Mouse (Mus musculus): ENCODE measurements around the gene 9930021J03Rik. TPM values are rescaled to one million over a fixed set of nuclear protein-coding genes. Genes with fewer than 3 reads are reported as not detected.

Gene 9930021J03Rik
- total and polyA plus RNA-seq, 2 experiments from 2014 or later, result 5.2 to 23.8 TPM

GRCm38 (mm10) chr19:29668135-29668534 lies 137.7 kb downstream of the 9930021J03Rik start:
- ATAC-seq (no peak), DNase-seq (ENCODE audit: low spot score) (no peak)
- Histone ChIP-seq H3K36me3 (ENCODE audit: insufficient read depth, low read length) (no peaks in the 10 kb centered on the region), H3K4me2 (ENCODE audit: low read depth, low read length) (no peak overlapping the region), H3K9me3 (ENCODE audit: low read length) (no peaks in the 10 kb centered on the region), H3K27ac (no peak overlapping the region), H3K9ac (replicated peaks; ENCODE audit: low read length) (no peak overlapping the region), H3K4me1 (ENCODE audit: insufficient read depth, low read length) (no peaks in the 10 kb centered on the region), H3K4me3 (ENCODE audit: low read length) (no peak overlapping the region), H3K27me3 (ENCODE audit: insufficient read depth, low read length) (no peaks in the 10 kb centered on the region)
- WGBS, result 92% methylated on average over 7 of the region's 7 CpGs
- TF ChIP-seq CTCF (IDR thresholded peaks at IDR 0.05; ENCODE audit: low read depth), result no peak

GRCm38 (mm10) chr19:29666965-29667594 lies 138.7 kb downstream of the 9930021J03Rik start:
- no peak overlapping the region for H3K27ac ChIP-seq
- no peaks in the 10 kb centered on the region for H3K27me3 ChIP-seq (ENCODE audit: insufficient read depth, low read length)
- no peak overlapping the region for H3K9ac ChIP-seq (replicated peaks; ENCODE audit: low read length)
- 86% methylated on average over 5 of the region's 5 CpGs for WGBS
- no peaks in the 10 kb centered on the region for H3K36me3 ChIP-seq (ENCODE audit: insufficient read depth, low read length)
- no peak for TF ChIP-seq CTCF (IDR thresholded peaks at IDR 0.05; ENCODE audit: low read depth)
- H3K4me3 ChIP-seq (ENCODE audit: low read length), result no peak overlapping the region
- ATAC-seq (no peak), DNase-seq (ENCODE audit: low spot score) (no peak)
- H3K4me2 ChIP-seq (ENCODE audit: low read depth, low read length), result no peak overlapping the region
- H3K9me3 ChIP-seq (ENCODE audit: low read length), result no peaks in the 10 kb centered on the region
- no peaks in the 10 kb centered on the region for H3K4me1 ChIP-seq (ENCODE audit: insufficient read depth, low read length)

- no peak overlapping the region for H3K9ac ChIP-seq (replicated peaks; ENCODE audit: low read length)
- TF ChIP-seq CTCF (IDR thresholded peaks at IDR 0.05; ENCODE audit: low read depth), result no peak
- H3K4me2 ChIP-seq (ENCODE audit: low read depth, low read length), result no peak overlapping the region
- H3K4me1 ChIP-seq (ENCODE audit: insufficient read depth, low read length), result no peaks in the 10 kb centered on the region
- WGBS, result 84% methylated on average over 4 of the region's 4 CpGs
- H3K9me3 ChIP-seq (ENCODE audit: low read length), result no peaks in the 10 kb centered on the region
- H3K4me3 ChIP-seq (ENCODE audit: low read length), result no peak overlapping the region
- DNase-seq (ENCODE audit: low spot score) (no peak), ATAC-seq (no peak)
- H3K27ac ChIP-seq, result no peak overlapping the region
- no peaks in the 10 kb centered on the region for H3K27me3 ChIP-seq (ENCODE audit: insufficient read depth, low read length)
- no peaks in the 10 kb centered on the region for H3K36me3 ChIP-seq (ENCODE audit: insufficient read depth, low read length)
Observed at GRCm38 (mm10) chr19:29666164-29666563, 139.6 kb downstream of the 9930021J03Rik start.

- ATAC-seq (no peak), DNase-seq (ENCODE audit: low spot score) (no peak)
- WGBS, result 81% methylated on average over 5 of the region's 5 CpGs
- no peaks in the 10 kb centered on the region for H3K27me3 ChIP-seq (ENCODE audit: insufficient read depth, low read length)
- no peak for TF ChIP-seq CTCF (IDR thresholded peaks at IDR 0.05; ENCODE audit: low read depth)
- no peak overlapping the region for H3K9ac ChIP-seq (replicated peaks; ENCODE audit: low read length)
- H3K9me3 ChIP-seq (ENCODE audit: low read length), result no peaks in the 10 kb centered on the region
- H3K36me3 ChIP-seq (ENCODE audit: insufficient read depth, low read length), result no peaks in the 10 kb centered on the region
- H3K4me2 ChIP-seq (ENCODE audit: low read depth, low read length), result no peak overlapping the region
- no peak overlapping the region for H3K27ac ChIP-seq
- H3K4me3 ChIP-seq (ENCODE audit: low read length), result no peak overlapping the region
- no peaks in the 10 kb centered on the region for H3K4me1 ChIP-seq (ENCODE audit: insufficient read depth, low read length)
Observed at GRCm38 (mm10) chr19:29664934-29665333, 140.9 kb downstream of the 9930021J03Rik start.

Other genes starting within 250 kb of the 9930021J03Rik start
- gene Ermp1, start 157.6 kb downstream of the 9930021J03Rik start, total RNA-seq (2014; rRNA removed), result 22.5 and 28.7 TPM in 2 replicates
- gene Ermp1, start 157.6 kb downstream of the 9930021J03Rik start, polyA plus RNA-seq (2015; fragmentation: Nextera tagmentation; extraction: Ambion mirVana), result 10.9 and 11.4 TPM in 2 replicates
- gene Mlana, start 108.2 kb downstream of the 9930021J03Rik start, total RNA-seq (2014; rRNA removed), result not detected in 2 replicates
- gene Mlana, start 108.2 kb downstream of the 9930021J03Rik start, polyA plus RNA-seq (2015; fragmentation: Nextera tagmentation; extraction: Ambion mirVana), result not detected in 2 replicates
- 39.0 and 48.7 TPM in 2 replicates for gene Ranbp6, start 7.0 kb upstream of the 9930021J03Rik start, total RNA-seq (2014; rRNA removed)
- gene Ranbp6, start 7.0 kb upstream of the 9930021J03Rik start, polyA plus RNA-seq (2015; fragmentation: Nextera tagmentation; extraction: Ambion mirVana), result 33.7 and 37.2 TPM in 2 replicates
- 13.7 and 15.3 TPM in 2 replicates for gene Il33, start 119.1 kb upstream of the 9930021J03Rik start, total RNA-seq (2014; rRNA removed)
- 16.9 and 19.0 TPM in 2 replicates for gene Il33, start 119.1 kb upstream of the 9930021J03Rik start, polyA plus RNA-seq (2015; fragmentation: Nextera tagmentation; extraction: Ambion mirVana)
- gene Trpd52l3, start 197.8 kb upstream of the 9930021J03Rik start, total RNA-seq (2014; rRNA removed), result not detected in 2 replicates
- gene Trpd52l3, start 197.8 kb upstream of the 9930021J03Rik start, polyA plus RNA-seq (2015; fragmentation: Nextera tagmentation; extraction: Ambion mirVana), result not detected in 2 replicates
- 52.6 and 53.2 TPM in 2 replicates for gene Uhrf2, start 224.5 kb upstream of the 9930021J03Rik start, total RNA-seq (2014; rRNA removed)
- gene Uhrf2, start 224.5 kb upstream of the 9930021J03Rik start, polyA plus RNA-seq (2015; fragmentation: Nextera tagmentation; extraction: Ambion mirVana), result 25.7 and 27.2 TPM in 2 replicates